Mouse (Mus musculus): ENCODE measurements around the gene 4931406P16Rik. TPM values are rescaled to one million over a fixed set of nuclear protein-coding genes. Genes with fewer than 3 reads are reported as not detected.

Gene 4931406P16Rik
- polyA plus RNA-seq, 1 experiment from 2014 or later: 35.8 TPM

- no peak overlapping the region for H3K9ac ChIP-seq
- no peaks in the 10 kb centered on the region for H3K9me3 ChIP-seq (replicated peaks)
- H3K27me3 ChIP-seq: no peaks in the 10 kb centered on the region
- H3K27ac ChIP-seq: no peak overlapping the region
- no peaks in the 10 kb centered on the region; the same call in 1 of the 2 replicates for H3K4me1 ChIP-seq
- WGBS: 74% methylated on average over 4 of the region's 4 CpGs
- peaks cover 5% of the 10 kb centered on the region; the same call in 1 of the 2 replicates for H3K36me3 ChIP-seq
- H3K4me3 ChIP-seq: no peak overlapping the region
- ATAC-seq (ENCODE audit: low FRiP score): no peak
- H3K4me2 ChIP-seq (replicated peaks): no peak overlapping the region
Measured at GRCm38 (mm10) chr7:34305454-34305853, 7.9 kb downstream of the 4931406P16Rik start.

- Histone ChIP-seq H3K4me1 (no peaks in the 10 kb centered on the region), H3K9ac (no peak overlapping the region), H3K4me2 (replicated peaks) (no peak overlapping the region), H3K4me3 (no peak overlapping the region), H3K9me3 (replicated peaks) (no peaks in the 10 kb centered on the region), H3K36me3 (peaks cover 5% of the 10 kb centered on the region; the same call in 1 of the 2 replicates), H3K27ac (no peak overlapping the region), H3K27me3 (no peaks in the 10 kb centered on the region)
- 89% methylated on average over 1 of the region's 1 CpGs for WGBS
- ATAC-seq (ENCODE audit: low FRiP score): no peak
Measured at GRCm38 (mm10) chr7:34302651-34303050, 10.7 kb downstream of the 4931406P16Rik start.

GRCm38 (mm10) chr7:34301952-34302351 lies 11.4 kb downstream of the 4931406P16Rik start:
- 91% methylated on average over 3 of the region's 3 CpGs for WGBS

GRCm38 (mm10) chr7:34298818-34299217 lies 14.5 kb downstream of the 4931406P16Rik start:
- Histone ChIP-seq H3K9me3 (replicated peaks) (no peaks in the 10 kb centered on the region), H3K4me2 (replicated peaks) (no peak overlapping the region), H3K27me3 (no peaks in the 10 kb centered on the region), H3K36me3 (peaks cover 5% of the 10 kb centered on the region; the same call in 1 of the 2 replicates), H3K4me3 (no peak overlapping the region), H3K9ac (no peak overlapping the region), H3K27ac (no peak overlapping the region), H3K4me1 (no peaks in the 10 kb centered on the region)
- WGBS: 94% methylated on average over 2 of the region's 2 CpGs
- ATAC-seq (ENCODE audit: low FRiP score): no peak

More at GRCm38 (mm10) chr7:34301952-34302351, 11.4 kb downstream of the 4931406P16Rik start:
- H3K36me3 ChIP-seq: peaks cover 5% of the 10 kb centered on the region; the same call in 1 of the 2 replicates
- H3K27ac ChIP-seq: no peak overlapping the region
- ATAC-seq (ENCODE audit: low FRiP score): no peak
- no peaks in the 10 kb centered on the region for H3K9me3 ChIP-seq (replicated peaks)
- H3K4me1 ChIP-seq: no peaks in the 10 kb centered on the region
- H3K4me3 ChIP-seq: no peak overlapping the region
- H3K27me3 ChIP-seq: no peaks in the 10 kb centered on the region
- H3K4me2 ChIP-seq (replicated peaks): no peak overlapping the region
- H3K9ac ChIP-seq: no peak overlapping the region

- H3K9ac ChIP-seq: no peak overlapping the region
- no peak overlapping the region for H3K27ac ChIP-seq
- H3K4me2 ChIP-seq (replicated peaks): no peak overlapping the region
- no peaks in the 10 kb centered on the region for H3K27me3 ChIP-seq
- no peaks in the 10 kb centered on the region for H3K36me3 ChIP-seq
- 93% methylated on average over 3 of the region's 3 CpGs for WGBS
- no peaks in the 10 kb centered on the region for H3K4me1 ChIP-seq
- ATAC-seq (ENCODE audit: low FRiP score): no peak
- no peaks in the 10 kb centered on the region for H3K9me3 ChIP-seq (replicated peaks)
- no peak overlapping the region for H3K4me3 ChIP-seq
Measured at GRCm38 (mm10) chr7:34296124-34296523, 17.2 kb downstream of the 4931406P16Rik start.

GRCm38 (mm10) chr7:34292633-34293032 lies 20.7 kb downstream of the 4931406P16Rik start:
- no peak for ATAC-seq (ENCODE audit: low FRiP score)
- Histone ChIP-seq H3K36me3 (no peaks in the 10 kb centered on the region), H3K27ac (no peak overlapping the region), H3K27me3 (no peaks in the 10 kb centered on the region), H3K9me3 (replicated peaks) (no peaks in the 10 kb centered on the region), H3K4me2 (replicated peaks) (no peak overlapping the region), H3K4me1 (no peaks in the 10 kb centered on the region), H3K4me3 (no peak overlapping the region), H3K9ac (no peak overlapping the region)
- 96% methylated on average over 2 of the region's 2 CpGs for whole genome bisulfite sequencing

GRCm38 (mm10) chr7:34291265-34291664 lies 22.1 kb downstream of the 4931406P16Rik start:
- H3K27ac ChIP-seq: no peak overlapping the region
- no peaks in the 10 kb centered on the region for H3K36me3 ChIP-seq
- WGBS: 84% methylated on average over 1 of the region's 1 CpGs
- H3K27me3 ChIP-seq: no peaks in the 10 kb centered on the region
- H3K4me1 ChIP-seq: no peaks in the 10 kb centered on the region
- no peak overlapping the region for H3K4me2 ChIP-seq (replicated peaks)
- ATAC-seq (ENCODE audit: low FRiP score): no peak
- no peaks in the 10 kb centered on the region for H3K9me3 ChIP-seq (replicated peaks)
- H3K9ac ChIP-seq: no peak overlapping the region
- no peak overlapping the region for H3K4me3 ChIP-seq

- ATAC-seq (ENCODE audit: low FRiP score): no peak
- no peak overlapping the region for H3K27ac ChIP-seq
Measured at GRCm38 (mm10) chr7:34290450-34291151, 22.8 kb downstream of the 4931406P16Rik start.

GRCm38 (mm10) chr7:34277656-34278055 lies 35.7 kb downstream of the 4931406P16Rik start:
- Histone ChIP-seq H3K4me2 (replicated peaks) (no peak overlapping the region), H3K36me3 (no peaks in the 10 kb centered on the region), H3K9me3 (replicated peaks) (no peaks in the 10 kb centered on the region), H3K27me3 (no peaks in the 10 kb centered on the region), H3K4me3 (no peak overlapping the region), H3K27ac (no peak overlapping the region), H3K9ac (no peak overlapping the region), H3K4me1 (no peaks in the 10 kb centered on the region)
- ATAC-seq (ENCODE audit: low FRiP score): no peak
- 84% methylated on average over 2 of the region's 2 CpGs for WGBS

More at GRCm38 (mm10) chr7:34290450-34291151, 22.8 kb downstream of the 4931406P16Rik start:
- Histone ChIP-seq H3K4me1 (no peaks in the 10 kb centered on the region), H3K4me3 (no peak overlapping the region), H3K4me2 (replicated peaks) (no peak overlapping the region), H3K36me3 (no peaks in the 10 kb centered on the region), H3K9ac (no peak overlapping the region), H3K27me3 (no peaks in the 10 kb centered on the region), H3K9me3 (replicated peaks) (no peaks in the 10 kb centered on the region)

GRCm38 (mm10) chr7:34276066-34276465 lies 37.3 kb downstream of the 4931406P16Rik start:
- no peak for ATAC-seq (ENCODE audit: low FRiP score)

GRCm38 (mm10) chr7:34272465-34272864 lies 40.9 kb downstream of the 4931406P16Rik start:
- Histone ChIP-seq H3K36me3 (no peaks in the 10 kb centered on the region), H3K27ac (no peak overlapping the region), H3K9ac (no peak overlapping the region), H3K27me3 (no peaks in the 10 kb centered on the region), H3K4me3 (no peak overlapping the region), H3K9me3 (replicated peaks) (no peaks in the 10 kb centered on the region), H3K4me1 (no peaks in the 10 kb centered on the region), H3K4me2 (replicated peaks) (no peak overlapping the region)
- 69% methylated on average over 4 of the region's 4 CpGs for WGBS
- ATAC-seq (ENCODE audit: low FRiP score): no peak

More at GRCm38 (mm10) chr7:34276066-34276465, 37.3 kb downstream of the 4931406P16Rik start:
- Histone ChIP-seq H3K36me3 (no peaks in the 10 kb centered on the region), H3K4me1 (no peaks in the 10 kb centered on the region), H3K9ac (no peak overlapping the region), H3K27ac (no peak overlapping the region), H3K9me3 (replicated peaks) (no peaks in the 10 kb centered on the region), H3K4me2 (replicated peaks) (no peak overlapping the region), H3K4me3 (no peak overlapping the region), H3K27me3 (no peaks in the 10 kb centered on the region)
- 82% methylated on average over 3 of the region's 3 CpGs for WGBS

- Histone ChIP-seq H3K4me1 (no peaks in the 10 kb centered on the region), H3K4me3 (no peak overlapping the region), H3K36me3 (no peaks in the 10 kb centered on the region), H3K27ac (no peak overlapping the region), H3K4me2 (replicated peaks) (no peak overlapping the region), H3K9ac (no peak overlapping the region), H3K9me3 (replicated peaks) (no peaks in the 10 kb centered on the region), H3K27me3 (no peaks in the 10 kb centered on the region)
- no peak for ATAC-seq (ENCODE audit: low FRiP score)
- WGBS: 67% methylated on average over 1 of the region's 1 CpGs
Measured at GRCm38 (mm10) chr7:34268463-34268862, 44.9 kb downstream of the 4931406P16Rik start.

GRCm38 (mm10) chr7:34266421-34266820 lies 46.9 kb downstream of the 4931406P16Rik start:
- Histone ChIP-seq H3K36me3 (peaks cover 15% of the 10 kb centered on the region; the same call in 1 of the 2 replicates), H3K27ac (no peak overlapping the region), H3K9me3 (replicated peaks) (no peaks in the 10 kb centered on the region), H3K9ac (no peak overlapping the region), H3K4me1 (no peaks in the 10 kb centered on the region), H3K27me3 (no peaks in the 10 kb centered on the region), H3K4me3 (no peak overlapping the region), H3K4me2 (replicated peaks) (no peak overlapping the region)
- no peak for ATAC-seq (ENCODE audit: low FRiP score)
